Mouse (Mus musculus): Measurements from ENCODE around the gene Rilp. TPM values are rescaled to one million over a fixed set of nuclear protein-coding genes. Genes with fewer than 3 reads are reported as not detected.

Gene Rilp
- total RNA-seq, 1 experiment from 2014 or later, result 0.41 TPM

DNA sequence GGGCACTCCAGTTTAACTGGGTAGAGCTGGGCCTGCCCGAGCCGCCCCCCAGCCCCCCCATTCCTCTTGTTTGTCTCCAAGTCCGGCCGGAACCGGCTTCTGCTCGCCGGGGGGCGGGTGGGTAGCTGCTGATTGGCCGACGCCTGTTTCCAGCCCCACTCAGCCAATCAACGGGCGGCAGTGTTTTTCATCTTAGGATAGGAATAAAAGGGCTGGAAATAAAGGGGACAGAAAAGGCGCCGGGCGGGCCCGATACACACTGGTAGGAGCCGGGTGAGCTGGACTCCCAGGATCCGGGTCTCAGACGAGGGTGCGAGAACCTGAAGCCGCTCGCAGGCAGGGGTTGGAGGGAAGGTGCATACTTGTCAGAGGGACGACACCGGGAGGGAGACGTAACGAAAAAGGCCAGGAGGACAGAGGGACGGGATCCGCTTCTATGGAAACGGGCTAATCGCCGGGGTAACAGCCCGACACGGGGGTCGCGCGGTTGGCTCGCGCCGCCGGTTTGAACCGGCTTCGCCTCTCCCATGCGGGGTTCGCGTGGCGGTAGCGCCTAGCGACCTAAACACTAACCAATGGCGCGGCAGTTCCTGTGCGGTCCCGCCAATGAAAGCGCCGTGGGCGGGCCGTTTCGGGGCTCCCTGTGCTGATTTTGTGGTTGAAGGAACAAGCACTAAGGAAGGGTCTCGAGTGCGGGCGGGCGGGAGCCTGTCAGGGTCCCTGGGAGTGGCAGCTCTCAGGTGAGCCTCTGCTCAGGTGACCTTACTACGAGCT lies 21.8 kb downstream of the Rilp start, which contains the start of gene Slc43a2:
Gene Slc43a2, plus strand, starts transcription at position 226 of the 774 bp plus-strand sequence.
- ATAC-seq (replicated peaks; ENCODE audit: low read depth, poor library complexity, severe bottlenecking), result peak; percentile 66

DNA sequence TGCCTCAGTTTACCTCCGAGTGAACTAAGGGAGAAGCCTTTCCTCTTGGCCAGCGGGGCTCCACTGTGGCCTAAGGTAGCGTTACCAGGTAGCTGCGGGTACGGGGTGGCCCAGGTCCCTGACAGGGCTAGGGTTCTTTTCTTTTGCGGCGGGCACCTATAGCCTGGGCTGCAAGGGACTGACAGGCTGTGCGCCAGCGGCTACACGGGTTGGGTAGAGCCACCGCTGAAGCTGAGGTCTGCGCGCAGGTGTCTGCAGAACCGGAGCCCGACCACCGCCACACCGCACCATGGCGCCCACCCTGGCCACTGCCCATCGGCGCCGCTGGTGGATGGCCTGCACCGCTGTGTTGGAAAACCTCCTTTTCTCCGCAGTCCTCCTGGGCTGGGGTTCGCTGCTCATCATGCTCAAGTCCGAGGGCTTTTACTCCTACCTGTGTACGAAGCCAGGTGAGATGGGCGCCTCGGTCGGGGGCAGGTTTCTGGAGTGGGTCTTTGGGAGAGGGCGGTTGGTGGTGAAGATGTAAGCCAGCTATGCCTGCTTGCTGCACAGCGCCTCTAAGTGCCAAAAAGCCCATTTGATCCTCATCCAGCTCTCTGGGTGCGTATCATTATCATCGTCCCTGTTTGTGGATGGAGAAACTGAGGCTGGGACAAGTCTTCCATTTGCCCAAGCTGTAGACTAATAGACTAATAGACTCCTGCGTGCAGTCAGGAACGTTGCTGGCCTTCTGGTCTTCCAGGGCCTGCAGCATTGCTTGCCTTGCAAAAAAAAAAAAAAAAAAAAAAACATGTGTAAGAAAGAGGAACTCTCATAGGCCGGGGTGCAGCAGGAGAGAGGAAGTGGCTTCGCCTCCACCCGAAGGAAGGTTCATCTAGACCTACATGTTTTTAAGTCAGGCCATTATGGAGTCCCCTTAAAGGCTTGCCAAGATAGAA lies 22.7 kb downstream of the Rilp start:
- peak; percentile 50 for ATAC-seq (replicated peaks; ENCODE audit: low read depth, poor library complexity, severe bottlenecking)

GRCm38 (mm10) chr11:75533314-75534015 lies 23.6 kb downstream of the Rilp start:
- no peak for ATAC-seq (replicated peaks; ENCODE audit: low read depth, poor library complexity, severe bottlenecking)

- ATAC-seq (replicated peaks; ENCODE audit: low read depth, poor library complexity, severe bottlenecking), result no peak
Observed at GRCm38 (mm10) chr11:75534286-75535033, 24.6 kb downstream of the Rilp start.

DNA sequence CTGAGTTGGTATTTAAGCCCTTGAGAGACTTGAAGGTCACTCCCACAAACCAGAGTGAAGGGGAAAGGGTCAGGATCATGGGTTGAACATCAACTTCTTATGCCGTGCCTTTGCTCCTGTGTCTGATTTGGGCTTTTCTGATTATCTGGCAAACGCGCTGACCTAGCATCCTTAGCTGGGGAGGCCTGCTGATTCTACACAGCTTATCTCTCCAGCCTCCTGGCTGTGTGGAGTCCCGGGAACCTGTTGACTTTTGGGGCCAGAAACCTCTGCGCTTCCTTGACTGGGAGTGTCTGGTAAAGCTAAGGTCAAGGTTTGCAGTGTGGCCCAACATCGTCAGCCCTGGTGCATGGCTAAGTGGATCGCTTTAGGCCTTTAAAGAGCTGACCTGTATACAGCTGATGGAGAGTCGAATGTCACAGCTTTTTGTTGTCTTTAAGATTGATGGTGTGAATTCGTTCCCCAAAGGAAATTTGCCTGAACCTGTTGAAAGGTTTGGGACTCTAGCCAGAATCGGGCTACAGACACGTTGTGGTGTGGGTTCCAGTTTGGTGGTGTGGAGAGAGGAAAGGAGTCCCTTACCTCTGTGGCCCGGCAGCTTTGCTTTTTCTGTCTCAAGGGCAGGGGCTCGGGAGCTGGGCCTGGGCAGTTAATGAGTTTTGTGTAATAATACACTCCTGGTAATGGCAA lies 25.4 kb downstream of the Rilp start:
- ATAC-seq (replicated peaks; ENCODE audit: low read depth, poor library complexity, severe bottlenecking), result no peak

DNA sequence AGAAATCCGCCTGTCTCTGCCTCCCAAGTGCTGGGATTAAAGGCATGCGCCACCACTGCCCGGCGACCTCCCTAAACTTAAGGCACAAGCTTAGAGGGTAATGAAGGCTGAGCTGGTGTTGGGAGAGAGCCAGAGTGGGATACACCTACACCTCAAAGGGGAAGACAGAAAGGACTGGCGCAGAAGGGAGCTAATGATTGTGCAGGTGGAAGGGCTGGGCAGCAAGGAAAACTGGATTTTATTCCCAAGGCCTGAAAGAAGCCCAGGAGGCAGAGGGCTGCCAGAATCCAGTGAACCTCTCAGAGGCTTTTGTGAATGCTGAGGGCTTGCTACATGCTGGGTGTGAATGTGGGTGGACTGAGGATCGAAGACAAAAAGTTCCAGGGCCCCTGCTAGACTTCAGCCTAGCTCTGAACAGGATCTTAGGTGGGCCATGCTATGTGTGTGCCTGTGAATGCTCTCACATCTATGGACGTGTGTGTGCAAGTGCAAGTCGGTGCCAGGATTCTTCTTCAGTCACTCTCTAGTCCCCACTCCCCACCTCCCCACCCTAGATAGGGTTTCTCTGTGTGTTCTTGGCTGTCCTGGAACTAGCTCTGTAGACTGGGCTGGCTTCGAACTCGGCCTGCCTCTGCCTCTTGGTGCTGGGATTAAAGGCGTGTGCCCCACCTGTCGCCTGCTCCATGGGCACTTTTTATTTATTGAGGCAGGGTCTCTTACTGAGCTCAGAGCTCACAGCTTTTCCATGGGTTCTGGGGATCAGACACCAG lies 26.5 kb downstream of the Rilp start:
- ATAC-seq (replicated peaks; ENCODE audit: low read depth, poor library complexity, severe bottlenecking), result no peak

GRCm38 (mm10) chr11:75537025-75537414 lies 27.1 kb downstream of the Rilp start:
- ATAC-seq (replicated peaks; ENCODE audit: low read depth, poor library complexity, severe bottlenecking), result no peak

DNA sequence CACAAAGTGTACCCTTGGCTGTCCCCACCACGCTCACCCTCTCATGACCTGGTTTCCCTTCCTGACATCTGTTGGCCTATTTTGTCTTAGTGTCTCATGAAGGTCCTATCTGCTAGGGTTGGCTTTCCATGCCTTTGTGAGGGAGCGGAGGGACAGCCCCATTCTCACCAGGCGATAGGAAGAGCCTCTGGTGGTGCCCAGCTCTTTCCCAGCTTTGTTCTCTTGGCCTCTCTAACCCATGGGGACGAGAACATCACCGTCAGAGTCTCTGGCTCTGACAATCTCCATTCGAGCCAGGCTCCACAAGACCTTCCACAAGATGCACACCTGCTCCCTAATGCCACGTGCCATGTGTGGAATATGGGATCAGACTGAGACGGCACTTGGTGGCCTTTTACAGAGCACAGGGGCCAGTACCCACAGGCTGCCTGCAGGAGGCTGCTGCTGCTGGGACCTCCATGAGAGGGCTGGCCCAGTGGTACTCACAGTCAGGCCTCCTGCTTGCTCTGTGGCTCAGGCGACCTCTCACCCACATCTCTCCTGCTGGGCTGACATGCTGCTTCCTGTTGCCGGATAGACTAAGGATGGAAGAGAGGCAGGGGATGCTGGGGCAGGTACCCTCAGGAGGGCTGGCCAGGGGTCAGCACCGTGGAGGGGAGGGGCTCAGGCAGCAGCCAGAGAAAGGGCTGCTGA lies 27.7 kb downstream of the Rilp start:
- no peak for ATAC-seq (replicated peaks; ENCODE audit: low read depth, poor library complexity, severe bottlenecking)

GRCm38 (mm10) chr11:75538184-75538969 lies 28.5 kb downstream of the Rilp start:
- ATAC-seq (replicated peaks; ENCODE audit: low read depth, poor library complexity, severe bottlenecking), result no peak

GRCm38 (mm10) chr11:75538970-75539299 lies 29.0 kb downstream of the Rilp start:
- no peak for ATAC-seq (replicated peaks; ENCODE audit: low read depth, poor library complexity, severe bottlenecking)

DNA sequence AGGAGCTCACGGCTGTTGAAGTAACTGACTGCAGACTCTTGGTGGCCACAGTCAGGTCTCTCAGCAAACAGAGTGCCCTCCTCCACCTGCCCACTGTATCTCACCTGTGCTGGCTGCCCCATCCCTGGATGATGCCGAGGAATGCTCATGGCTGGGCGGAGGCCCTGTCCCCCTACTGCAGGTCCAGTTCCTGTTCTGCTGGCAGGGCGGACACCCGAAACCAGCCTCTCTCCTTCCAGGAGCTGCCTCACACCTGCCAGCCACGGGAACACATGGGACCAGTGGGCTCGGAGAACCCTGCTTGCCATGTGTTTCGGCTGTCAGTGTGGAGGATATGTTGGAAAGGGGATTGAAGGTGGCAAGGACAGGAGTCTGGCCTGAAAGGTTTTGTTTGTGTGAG lies 30.3 kb downstream of the Rilp start:
- no peak for ATAC-seq (replicated peaks; ENCODE audit: low read depth, poor library complexity, severe bottlenecking)

- ATAC-seq (replicated peaks; ENCODE audit: low read depth, poor library complexity, severe bottlenecking), result peak; percentile 84
Observed at GRCm38 (mm10) chr11:75540710-75541581, 31.1 kb downstream of the Rilp start.

- no peak for ATAC-seq (replicated peaks; ENCODE audit: low read depth, poor library complexity, severe bottlenecking)
Observed at GRCm38 (mm10) chr11:75544713-75545112, 34.8 kb downstream of the Rilp start.

GRCm38 (mm10) chr11:75546057-75546456 lies 36.2 kb downstream of the Rilp start:
- ATAC-seq (replicated peaks; ENCODE audit: low read depth, poor library complexity, severe bottlenecking), result no peak

- no peak for ATAC-seq (replicated peaks; ENCODE audit: low read depth, poor library complexity, severe bottlenecking)
Observed at GRCm38 (mm10) chr11:75549658-75550111, 39.8 kb downstream of the Rilp start.
